In the genomic region with DNA sequence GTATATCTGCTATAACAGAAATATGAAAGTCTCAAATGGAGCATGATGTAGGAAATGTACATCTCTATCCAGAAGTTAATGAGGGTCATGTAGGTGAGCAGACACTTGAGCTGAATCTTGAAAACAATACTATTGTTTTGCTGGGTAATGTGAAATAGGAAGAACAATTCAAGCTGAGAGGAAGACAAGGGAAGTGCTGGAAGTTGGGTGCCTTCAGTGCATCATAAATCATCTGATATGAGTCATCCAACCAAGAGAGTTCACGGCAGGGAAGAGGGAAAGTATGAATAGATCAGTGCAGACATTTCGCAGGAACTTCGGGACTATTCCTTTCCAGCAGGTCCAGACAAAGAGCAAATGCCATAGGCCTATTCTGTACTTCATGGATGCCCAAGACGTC, we compare ENCODE assay signal across 27 mouse cellular contexts.
"Had no signal": no experiment of that assay in that cellular context is flagged by ENCODE, and none has a peak within 500 bp of the region (broad histone marks: within the 10 kb centered on the region; RNA-seq: fewer than 3 reads in every experiment).

No protein-coding gene starts in this region.

- H3K4me2 ChIP-seq: heart, embryonic 11.5 days; heart, embryonic 13.5 days; heart, embryonic 15.5 days; hindbrain, embryonic 13.5 days; hindbrain, embryonic 15.5 days; kidney, embryonic 15.5 days; limb, embryonic 13.5 days; limb, embryonic 15.5 days; liver, embryonic 12.5 days had no signal

- H3K27me3 ChIP-seq: heart, embryonic 13.5 days; heart, embryonic 15.5 days; hindbrain, embryonic 13.5 days; hindbrain, embryonic 15.5 days; kidney, embryonic 15.5 days; limb, embryonic 13.5 days; limb, embryonic 15.5 days; liver, embryonic 12.5 days had no signal

- H3K4me3 ChIP-seq: heart, adult 2 months; heart, embryonic 13.5 days; heart, embryonic 15.5 days; hindbrain, embryonic 13.5 days; hindbrain, embryonic 15.5 days; kidney, embryonic 15.5 days; limb, embryonic 13.5 days; limb, embryonic 15.5 days; liver, embryonic 12.5 days had no signal

- H3K36me3 ChIP-seq: heart, embryonic 13.5 days; heart, embryonic 15.5 days; hindbrain, embryonic 13.5 days; hindbrain, embryonic 15.5 days; kidney, embryonic 15.5 days; limb, embryonic 13.5 days; limb, embryonic 15.5 days; liver, embryonic 12.5 days had no signal

- H3K27ac ChIP-seq: heart, adult 2 months; heart, embryonic 13.5 days; heart, embryonic 15.5 days; hindbrain, embryonic 13.5 days; hindbrain, embryonic 15.5 days; hindbrain, postnatal 0 days; kidney, embryonic 15.5 days; kidney, postnatal 0 days; limb, embryonic 13.5 days; limb, embryonic 15.5 days; liver, embryonic 12.5 days; liver, embryonic 14.5 days had no signal

- ATAC-seq: hindbrain, postnatal 0 days; intestine, embryonic 16.5 days; liver, embryonic 12.5 days had no signal

- H3K9ac ChIP-seq: heart, embryonic 13.5 days; heart, embryonic 15.5 days; hindbrain, embryonic 13.5 days; hindbrain, embryonic 15.5 days; kidney, embryonic 15.5 days; limb, embryonic 13.5 days; limb, embryonic 15.5 days; liver, embryonic 12.5 days; liver, embryonic 14.5 days had no signal

- DNase-seq: gastrocnemius, postnatal 14 days; gastrocnemius, postnatal 36 days; heart, adult 11 months; heart, adult 2 months; heart, postnatal 14 days; heart, postnatal 36 days; kidney, adult 11 months; kidney, adult 2 months; kidney, adult 9 months; kidney, postnatal 14 days; kidney, postnatal 36 days; layer of hippocampus, adult 9-11 months; layer of hippocampus, postnatal 36 days; left cerebral cortex, postnatal 4 days had no signal

- H3K9me3 ChIP-seq: heart, embryonic 13.5 days; heart, embryonic 15.5 days; hindbrain, embryonic 13.5 days; hindbrain, embryonic 15.5 days; kidney, embryonic 15.5 days; limb, embryonic 13.5 days; limb, embryonic 15.5 days; liver, embryonic 12.5 days had no signal

- H3K4me1 ChIP-seq: heart, embryonic 13.5 days; heart, embryonic 15.5 days; hindbrain, embryonic 13.5 days; hindbrain, embryonic 15.5 days; kidney, embryonic 15.5 days; limb, embryonic 13.5 days; limb, embryonic 15.5 days; liver, embryonic 12.5 days had no signal
